In genomic region chr7:39716340-39717150, GRCm38 (mm10) we compare ENCODE assay signal across 9 mouse cellular contexts.
A peak's percentile ranks its signal among the peaks of the same experiment; 100 is the strongest.
DNase-seq lines count a peak whose midpoint lies in the region; ATAC-seq and TF ChIP-seq lines count a peak whose summit lies in the region.
"Had no signal": no experiment of that assay in that cellular context is flagged by ENCODE, and none has a peak within 500 bp of the region (broad histone marks: within the 10 kb centered on the region; RNA-seq: fewer than 3 reads in every experiment).

No protein-coding gene starts in this region.

- H3K9ac ChIP-seq in hindbrain, postnatal 0 days (replicated peaks; ENCODE audit: low read length) = no peak overlapping the region; the same call in 1 of the 2 replicates
- H3K9ac ChIP-seq in midbrain, embryonic 14.5 days (replicated peaks; ENCODE audit: low read length) = peak overlapping the region; percentile 44; the same call in 1 of the 2 replicates

- no peaks in the 10 kb centered on the region for H3K36me3 ChIP-seq in hindbrain, postnatal 0 days (ENCODE audit: insufficient read depth, low read length)
- H3K36me3 ChIP-seq in midbrain, embryonic 14.5 days (ENCODE audit: control insufficient read depth, insufficient read depth, low read length) = no peaks in the 10 kb centered on the region

- peak; percentile 89 for ATAC-seq in hindbrain, postnatal 0 days
- peak; percentile 77 for ATAC-seq in midbrain, embryonic 14.5 days (ENCODE audit: low FRiP score, low TSS enrichment)
- ATAC-seq in granulocyte monocyte progenitor cell, adult 5-6 weeks (replicated peaks; ENCODE audit: poor library complexity, severe bottlenecking) = no peak

- WGBS in hindbrain, postnatal 0 days = 11% methylated on average over 11 of the region's 11 CpGs
- WGBS in midbrain, embryonic 14.5 days = 17% methylated on average over 11 of the region's 11 CpGs

- H3K4me1 ChIP-seq in hindbrain, postnatal 0 days (ENCODE audit: insufficient read depth, low read length) = 0 out of 2 replicates have a peak, but pooled peaks cover 2% of the 10 kb centered on the region
- H3K4me1 ChIP-seq in midbrain, embryonic 14.5 days (ENCODE audit: control insufficient read depth, insufficient read depth, low read length) = 0 out of 2 replicates have a peak, but pooled peaks cover 3% of the 10 kb centered on the region

- H3K9me3 ChIP-seq in hindbrain, postnatal 0 days (ENCODE audit: low read length) = no peaks in the 10 kb centered on the region
- no peaks in the 10 kb centered on the region for H3K9me3 ChIP-seq in midbrain, embryonic 14.5 days (ENCODE audit: control insufficient read depth, low read length)

- TF ChIP-seq CTCF in hindbrain, postnatal 0 days (IDR thresholded peaks at IDR 0.05; ENCODE audit: low read depth) = peak; percentile 70

- H3K4me2 ChIP-seq in hindbrain, postnatal 0 days (ENCODE audit: low read depth, low read length) = 0 out of 2 replicates have a peak overlapping the region, but pooled peaks have one; percentile 8
- H3K4me2 ChIP-seq in midbrain, embryonic 14.5 days (ENCODE audit: low read length) = peak overlapping the region; percentile 40

- no peaks in the 10 kb centered on the region for H3K27me3 ChIP-seq in hindbrain, postnatal 0 days (ENCODE audit: insufficient read depth, low read length)
- no peaks in the 10 kb centered on the region for H3K27me3 ChIP-seq in midbrain, embryonic 14.5 days (ENCODE audit: control insufficient read depth, insufficient read depth, low read length)

- no peak overlapping the region for H3K4me3 ChIP-seq in hindbrain, postnatal 0 days (ENCODE audit: low read length)
- no peak overlapping the region for H3K4me3 ChIP-seq in midbrain, embryonic 14.5 days (replicated peaks; ENCODE audit: low read depth, low read length)
- H3K4me3 ChIP-seq: erythroblast, embryonic 14.5 days had no signal

- no peak overlapping the region for H3K27ac ChIP-seq in hindbrain, postnatal 0 days
- no peak overlapping the region for H3K27ac ChIP-seq in midbrain, embryonic 14.5 days (replicated peaks; ENCODE audit: low read depth, low read length)

- DNase-seq in cerebellum, postnatal 14 days = peak; percentile 17 to 42
- no peak for DNase-seq in cerebellum, postnatal 36 days
- peak; percentile 25 for DNase-seq in right cerebral cortex, adult 18-20 months
- DNase-seq in right cerebral cortex, postnatal 25 days = no peak
- peak; percentile 86 for DNase-seq in hindbrain, postnatal 0 days (ENCODE audit: low spot score)
- peak; percentile 89 for DNase-seq in midbrain, embryonic 14.5 days
- DNase-seq in T-cell, adult 2 months (ENCODE audit: low spot score) = no peak

Comparison
In these comparisons a context has a peak if more than half of its experiments do, and no peak if none do; other contexts are left out.
1. DNase-seq: peak in cerebellum, postnatal 14 days (2 of 2), right cerebral cortex, adult 18-20 months (single experiment), hindbrain, postnatal 0 days (single experiment) and midbrain, embryonic 14.5 days (single experiment); none in cerebellum, postnatal 36 days (0 of 2), right cerebral cortex, postnatal 25 days (single experiment) and T-cell, adult 2 months (single experiment).